Mouse (Mus musculus) heart, postnatal 25 days (tissue): ENCODE measurements at regions not wholly inside any gene's neighbourhood (a gene's known extent, or its start where the extent isn't known, plus 50 kb on each side); places are given as distances from the start of the nearest gene placed in this dataset.

Experiments
- DNase-seq: peaks from one replicate; pipeline ENCODE4 v3.0.0; 2022; ENCODE audit warnings: low spot score
- intact Hi-C: fragments of 180-260 bp; cut with DNase I; formaldehyde crosslinking; loops from one replicate; pipeline ENCODE4 v1.15.1; 2025

GRCm38 (mm10) chr3:149110831-149111230 is 120.5 kb upstream of the Adgrl2 start:
- intact Hi-C loops: loop anchor here (5.0 kb wide), 1 partner anchor 81 kb away; no protein-coding TSS in a partner anchor

GRCm38 (mm10) chr3:149105709-149106450 is 115.5 kb upstream of the Adgrl2 start:
- intact Hi-C loops: no loop called here
- DNase-seq: no peak

More at GRCm38 (mm10) chr3:149110831-149111230, 120.5 kb upstream of the Adgrl2 start:
- no peak for DNase-seq

- intact Hi-C loops: no loop called here
- no peak for DNase-seq
Measured at GRCm38 (mm10) chr3:149105181-149105580, 114.8 kb upstream of the Adgrl2 start.

GRCm38 (mm10) chr3:149104080-149104479 is 113.7 kb upstream of the Adgrl2 start:
- intact Hi-C loops: no loop called here
- no peak for DNase-seq

GRCm38 (mm10) chr3:149103469-149103868 is 113.1 kb upstream of the Adgrl2 start:
- no peak for DNase-seq
- intact Hi-C loops: no loop called here

- intact Hi-C loops: no loop called here
- DNase-seq: no peak
Measured at GRCm38 (mm10) chr3:149102846-149103245, 112.5 kb upstream of the Adgrl2 start.

- intact Hi-C loops: no loop called here
- no peak for DNase-seq
Measured at GRCm38 (mm10) chr3:149101785-149102184, 111.4 kb upstream of the Adgrl2 start.

- no peak for DNase-seq
- intact Hi-C loops: no loop called here
Measured at GRCm38 (mm10) chr3:149098764-149099163, 108.4 kb upstream of the Adgrl2 start.

- DNase-seq: no peak
- intact Hi-C loops: no loop called here
Measured at GRCm38 (mm10) chr3:149097026-149097425, 106.7 kb upstream of the Adgrl2 start.

- intact Hi-C loops: no loop called here
- DNase-seq: no peak
Measured at GRCm38 (mm10) chr3:149092649-149093048, 102.3 kb upstream of the Adgrl2 start.

- intact Hi-C loops: no loop called here
- DNase-seq: no peak
Measured at GRCm38 (mm10) chr3:149090103-149090502, 99.7 kb upstream of the Adgrl2 start.

GRCm38 (mm10) chr3:149088621-149089128 is 98.3 kb upstream of the Adgrl2 start:
- no peak for DNase-seq
- intact Hi-C loops: no loop called here

- intact Hi-C loops: no loop called here
- no peak for DNase-seq
Measured at GRCm38 (mm10) chr3:149087488-149087887, 97.1 kb upstream of the Adgrl2 start.

GRCm38 (mm10) chr3:149086704-149087103 is 96.3 kb upstream of the Adgrl2 start:
- DNase-seq: no peak
- intact Hi-C loops: no loop called here

GRCm38 (mm10) chr3:149086086-149086485 is 95.7 kb upstream of the Adgrl2 start:
- DNase-seq: no peak
- intact Hi-C loops: no loop called here

GRCm38 (mm10) chr3:149084861-149085598 is 94.7 kb upstream of the Adgrl2 start:
- no peak for DNase-seq
- intact Hi-C loops: no loop called here

GRCm38 (mm10) chr3:149083391-149083790 is 93.0 kb upstream of the Adgrl2 start:
- DNase-seq: no peak

GRCm38 (mm10) chr3:149078881-149079280 is 88.5 kb upstream of the Adgrl2 start:
- no peak for DNase-seq
- intact Hi-C loops: no loop called here

More at GRCm38 (mm10) chr3:149083391-149083790, 93.0 kb upstream of the Adgrl2 start:
- intact Hi-C loops: no loop called here

GRCm38 (mm10) chr3:149076928-149077551 is 86.7 kb upstream of the Adgrl2 start:
- intact Hi-C loops: no loop called here
- no peak for DNase-seq

- no peak for DNase-seq
- intact Hi-C loops: no loop called here
Measured at GRCm38 (mm10) chr3:149075488-149075851, 85.1 kb upstream of the Adgrl2 start.
